Mouse (Mus musculus) MEL (cell line): ENCODE results near the gene Tmem82. TPM values are rescaled to one million over a fixed set of nuclear protein-coding genes. Genes with fewer than 3 reads are reported as not detected.

ENCODE experiments used
- DNase-seq: peaks from one replicate; pipeline ENCODE4 v3.0.0; 2011; ENCODE audit warnings: low read depth, low spot score
- H3K27ac ChIP-seq: 2 replicates; pipeline ENCODE4 v1.5.1; 2012; ENCODE audit warnings: low read depth, mild to moderate bottlenecking, control low read depth, low read length, moderate library complexity; ENCODE audit not compliant: control insufficient read depth
- H3K27me3 ChIP-seq, 2 experiments: fragments of 150-350 bp in 1 of 2; sonication (generic) in 1 of 2; 2 replicates each; pipeline ENCODE4 v1.6.1; 2012; ENCODE audit warnings: low read length in 2 of 2, mild to moderate bottlenecking in 2 of 2, improper control_type of control experiment in 1 of 2, moderate library complexity in 1 of 2; ENCODE audit not compliant: insufficient read depth in 2 of 2, control insufficient read depth in 1 of 2
- H3K36me3 ChIP-seq, 2 experiments: 2 replicates each; pipeline ENCODE4 v1.6.1; 2012 to 2014; ENCODE audit warnings: low read length in 2 of 2, improper control_type of control experiment in 1 of 2, inconsistent platforms in 1 of 2, mild to moderate bottlenecking in 1 of 2; ENCODE audit not compliant: insufficient read depth in 2 of 2, control insufficient read depth in 1 of 2
- H3K4me1 ChIP-seq, 2 experiments: fragments of 150-350 bp in 1 of 2; sonication (generic) in 1 of 2; 2 replicates each; pipeline ENCODE4 v1.6.1; 2012; ENCODE audit warnings: low read length in 2 of 2, improper control_type of control experiment in 1 of 2, mild to moderate bottlenecking in 1 of 2; ENCODE audit not compliant: insufficient read depth in 2 of 2, control insufficient read depth in 1 of 2
- H3K4me3 ChIP-seq, 2 experiments: fragments of 150-350 bp in 1 of 2; sonication (generic) in 1 of 2; 2 replicates each; pipeline ENCODE4 v1.5.1; 2012; ENCODE audit warnings: low read depth in 2 of 2, low read length in 2 of 2, mild to moderate bottlenecking in 2 of 2, moderate library complexity in 2 of 2, control low read depth in 1 of 2, improper control_type of control experiment in 1 of 2; ENCODE audit not compliant: control insufficient read depth in 1 of 2, insufficient read depth in 1 of 2
- H3K79me2 ChIP-seq: 2 replicates; pipeline ENCODE4 v1.6.1; 2012; ENCODE audit warnings: mild to moderate bottlenecking, low read length, moderate library complexity; ENCODE audit not compliant: control insufficient read depth, poor library complexity, insufficient read depth
- H3K9ac ChIP-seq: 2 replicates; pipeline ENCODE4 v1.6.1; 2012; ENCODE audit warnings: low read depth, mild to moderate bottlenecking, control low read depth, low read length, moderate library complexity; ENCODE audit not compliant: control insufficient read depth, poor library complexity, severe bottlenecking
- H3K9me3 ChIP-seq: fragments of 150-350 bp; sonication (generic); replicated peaks from 2 replicates; pipeline ENCODE4 v1.6.1; 2012; ENCODE audit warnings: mild to moderate bottlenecking, low read length, improper control_type of control experiment, moderate library complexity; ENCODE audit not compliant: insufficient read depth
- BHLHE40 ChIP-seq: IDR thresholded peaks from 2 replicates; pipeline ENCODE4 v1.6.1; 2012; ENCODE audit warnings: low read depth, mild to moderate bottlenecking, inconsistent platforms, low read length, improper control_type of control experiment, borderline replicate concordance
- ELF1 ChIP-seq: IDR thresholded peaks from 2 replicates; pipeline ENCODE4 v1.6.1; 2014; ENCODE audit warnings: low read depth, mild to moderate bottlenecking, inconsistent platforms, low read length, improper control_type of control experiment, moderate library complexity
- ETS1 ChIP-seq: IDR thresholded peaks from 2 replicates; pipeline ENCODE4 v1.6.1; 2012; ENCODE audit warnings: low read depth, mild to moderate bottlenecking, inconsistent platforms, low read length, improper control_type of control experiment, moderate library complexity
- GABPA ChIP-seq: IDR thresholded peaks from 2 replicates; pipeline ENCODE4 v1.6.1; 2012; ENCODE audit warnings: low read depth, mild to moderate bottlenecking, inconsistent platforms, low read length, improper control_type of control experiment, moderate library complexity
- HCFC1 ChIP-seq: IDR thresholded peaks from 2 replicates; pipeline ENCODE4 v1.6.1; 2012; ENCODE audit warnings: low read depth, mild to moderate bottlenecking, inconsistent platforms, low read length, improper control_type of control experiment, moderate library complexity
- JUND ChIP-seq: IDR thresholded peaks from 2 replicates; pipeline ENCODE4 v1.6.1; 2011; ENCODE audit warnings: low read depth, mild to moderate bottlenecking, improper control_type of control experiment, low read length
- MXI1 ChIP-seq: IDR thresholded peaks from 2 replicates; pipeline ENCODE4 v1.6.1; 2011; ENCODE audit warnings: mild to moderate bottlenecking, low read depth, low read length, improper control_type of control experiment
- MYB ChIP-seq: IDR thresholded peaks from 2 replicates; pipeline ENCODE4 v1.6.1; 2011; ENCODE audit warnings: mild to moderate bottlenecking, low read depth, low read length, improper control_type of control experiment
- MYC ChIP-seq: IDR thresholded peaks from 2 replicates; pipeline ENCODE4 v1.6.1; 2011; ENCODE audit warnings: low read depth, mild to moderate bottlenecking, low read length, improper control_type of control experiment, moderate library complexity
- NRF1 ChIP-seq: IDR thresholded peaks from 2 replicates; pipeline ENCODE4 v1.6.1; 2014; ENCODE audit warnings: low read depth, mild to moderate bottlenecking, inconsistent platforms, low read length, improper control_type of control experiment, moderate library complexity; ENCODE audit not compliant: poor library complexity, insufficient read depth, severe bottlenecking
- RAD21 ChIP-seq: IDR thresholded peaks from 2 replicates; pipeline ENCODE4 v1.6.1; 2011; ENCODE audit warnings: mild to moderate bottlenecking, low read depth, low read length, improper control_type of control experiment
- TCF12 ChIP-seq: IDR thresholded peaks from 2 replicates; pipeline ENCODE4 v1.6.1; 2014; ENCODE audit warnings: low read depth, mild to moderate bottlenecking, inconsistent platforms, low read length, improper control_type of control experiment, moderate library complexity
- USF1 ChIP-seq: IDR thresholded peaks from 2 replicates; pipeline ENCODE4 v1.6.1; 2014; ENCODE audit warnings: low read depth, mild to moderate bottlenecking, inconsistent platforms, low read length, improper control_type of control experiment, moderate library complexity
- ZC3H11A ChIP-seq: IDR thresholded peaks from 2 replicates; pipeline ENCODE4 v1.6.1; 2012; ENCODE audit warnings: low read depth, mild to moderate bottlenecking, inconsistent platforms, low read length, improper control_type of control experiment
- polyA plus RNA-seq, 2 experiments: library from polyadenylated mRNA; stranded (reverse) in 1 of 2; unstranded in 1 of 2; fragments of >175 nt in 1 of 2; fragments of >200 nt in 1 of 2; gene quantifications; 2 replicates each; pipeline versions ENCODE4 v1.2.1 to v1.2.4; 2012; ENCODE audit warnings: low replicate concordance in 2 of 2, low read depth in 1 of 2; ENCODE audit not compliant: insufficient read length in 2 of 2, insufficient read depth in 1 of 2, missing spikeins in 1 of 2
- total RNA-seq: library from RNA; depleted of rRNA; stranded (reverse); fragments of 300-350 nt; gene quantifications from 2 replicates; pipeline ENCODE4 v1.2.3, GENCODE M21; 2012

Gene Tmem82
- total and polyA plus RNA-seq, 3 experiments, result 0.21 TPM; not detected in 2

- DNase-seq, result no peak
- TF ChIP-seq USF1 (no peak), MYC (no peak), BHLHE40 (no peak), GABPA (no peak)
- peaks cover 0 to 1% of the 10 kb centered on the region in 2 experiments; a peak in 1 of 4 replicates for H3K36me3 ChIP-seq
These were observed 18.3 kb upstream of the Tmem82 start for GRCm38 (mm10) chr4:141636693-141637092.

GRCm38 (mm10) chr4:141635991-141636390 is 17.6 kb upstream of the Tmem82 start:
- Histone ChIP-seq H3K9ac (no peak overlapping the region), H3K4me1 (no peaks in the 10 kb centered on the region), H3K4me3 (no peak overlapping the region), H3K27ac (no peak overlapping the region), H3K27me3 (no peaks in the 10 kb centered on the region), H3K9me3 (no peaks in the 10 kb centered on the region), H3K36me3 (peaks cover 0 to 1% of the 10 kb centered on the region in 2 experiments; a peak in 1 of 4 replicates), H3K79me2 (no peaks in the 10 kb centered on the region)
- TF ChIP-seq ELF1, result no peak
- no peak for TF ChIP-seq HCFC1
- no peak for TF ChIP-seq RAD21
- no peak for TF ChIP-seq MYB
- TF ChIP-seq TCF12, result no peak
- no peak for TF ChIP-seq GABPA
- TF ChIP-seq JUND, result no peak
- no peak for TF ChIP-seq NRF1
- no peak for TF ChIP-seq MXI1
- no peak for TF ChIP-seq ZC3H11A
- no peak for TF ChIP-seq ETS1
- DNase-seq, result no peak

More at GRCm38 (mm10) chr4:141636693-141637092, 18.3 kb upstream of the Tmem82 start:
- Histone ChIP-seq H3K4me1 (no peaks in the 10 kb centered on the region), H3K9me3 (no peaks in the 10 kb centered on the region), H3K27me3 (no peaks in the 10 kb centered on the region), H3K4me3 (no peak overlapping the region), H3K79me2 (no peaks in the 10 kb centered on the region), H3K9ac (no peak overlapping the region), H3K27ac (no peak overlapping the region)
